Mouse (Mus musculus): Measurements from ENCODE around the gene Olfr1. TPM values are rescaled to one million over a fixed set of nuclear protein-coding genes. Genes with fewer than 3 reads are reported as not detected.

Gene Olfr1
- not detected in 2 replicates for polyA plus RNA-seq (2015; fragmentation: Nextera tagmentation; extraction: Ambion mirVana)

GRCm38 (mm10) chr11:73399514-73399913 lies at the start of gene Olfr1:
Gene Olfr1, minus strand, starts transcription at chr11:73399614.
- H3K27me3 ChIP-seq, result no peaks in the 10 kb centered on the region
- ATAC-seq (ENCODE audit: insufficient read depth), result no peak
- no peaks in the 10 kb centered on the region for H3K36me3 ChIP-seq (replicated peaks)
- H3K9ac ChIP-seq, result no peak within 1 kb of the TSS
- H3K4me1 ChIP-seq (replicated peaks), result no peaks in the 10 kb centered on the region
- no peak within 1 kb of the TSS for H3K27ac ChIP-seq (replicated peaks)
- H3K4me2 ChIP-seq, result no peak within 1 kb of the TSS
- H3K4me3 ChIP-seq (replicated peaks), result no peak within 1 kb of the TSS
- H3K9me3 ChIP-seq (replicated peaks), result no peaks in the 10 kb centered on the region

GRCm38 (mm10) chr11:73428377-73428776 lies 29.0 kb upstream of the Olfr1 start, which contains the start of gene Olfr378:
Gene Olfr378, minus strand, starts transcription at chr11:73428477.
- ATAC-seq (ENCODE audit: insufficient read depth), result no peak
- Histone ChIP-seq H3K36me3 (replicated peaks) (no peaks in the 10 kb centered on the region), H3K4me3 (replicated peaks) (no peak within 1 kb of the TSS), H3K4me1 (replicated peaks) (no peaks in the 10 kb centered on the region), H3K9me3 (replicated peaks) (no peaks in the 10 kb centered on the region), H3K27ac (replicated peaks) (no peak within 1 kb of the TSS), H3K9ac (no peak within 1 kb of the TSS), H3K27me3 (no peaks in the 10 kb centered on the region), H3K4me2 (no peak within 1 kb of the TSS)
- 82% methylated on average over 1 of the region's 1 CpGs for WGBS (ENCODE audit: insufficient replicate concordance)

- Histone ChIP-seq H3K4me3 (replicated peaks) (no peak overlapping the region), H3K27me3 (no peaks in the 10 kb centered on the region), H3K27ac (replicated peaks) (no peak overlapping the region), H3K9ac (no peak overlapping the region), H3K4me1 (replicated peaks) (no peaks in the 10 kb centered on the region), H3K36me3 (replicated peaks) (no peaks in the 10 kb centered on the region), H3K9me3 (replicated peaks) (no peaks in the 10 kb centered on the region), H3K4me2 (no peak overlapping the region)
- WGBS (ENCODE audit: insufficient replicate concordance), result 42% methylated on average over 4 of the region's 4 CpGs
- no peak for ATAC-seq (ENCODE audit: insufficient read depth)
Measured at GRCm38 (mm10) chr11:73395374-73395773, 4.0 kb downstream of the Olfr1 start.

DNA sequence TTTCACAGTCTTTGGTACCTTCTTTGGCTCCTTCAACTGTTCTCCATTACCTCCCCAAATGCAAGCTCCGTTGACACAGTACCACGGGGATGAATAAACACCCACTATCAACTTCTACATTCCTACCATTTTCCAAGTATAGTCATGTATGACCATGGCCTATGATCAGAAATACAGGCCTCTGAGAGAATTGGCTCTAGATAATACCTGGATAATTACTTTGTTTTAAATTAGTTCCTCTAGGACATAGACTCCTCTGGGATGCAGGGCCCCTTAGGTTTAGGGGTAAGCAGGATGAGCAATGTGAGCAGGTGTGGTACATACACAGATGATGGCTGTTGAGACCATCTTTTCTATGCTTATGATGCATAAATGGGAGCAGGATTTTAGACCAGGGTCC lies 28.5 kb downstream of the Olfr1 start, which contains the start of gene Olfr376:
TSS of gene Olfr376 (plus strand) at position 301 of the 400 bp plus-strand sequence.
- H3K4me3 ChIP-seq (replicated peaks), result no peak within 1 kb of the TSS
- no peaks in the 10 kb centered on the region for H3K9me3 ChIP-seq (replicated peaks)
- H3K4me1 ChIP-seq (replicated peaks), result no peaks in the 10 kb centered on the region
- ATAC-seq (ENCODE audit: insufficient read depth), result no peak
- H3K4me2 ChIP-seq, result no peak within 1 kb of the TSS
- 74% methylated on average over 2 of the region's 2 CpGs for WGBS (ENCODE audit: insufficient replicate concordance)
- H3K9ac ChIP-seq, result no peak within 1 kb of the TSS
- no peaks in the 10 kb centered on the region for H3K27me3 ChIP-seq
- H3K36me3 ChIP-seq (replicated peaks), result no peaks in the 10 kb centered on the region
- no peak within 1 kb of the TSS for H3K27ac ChIP-seq (replicated peaks)

- Histone ChIP-seq H3K27ac (replicated peaks) (no peak within 1 kb of the TSS), H3K4me3 (replicated peaks) (no peak within 1 kb of the TSS), H3K36me3 (replicated peaks) (no peaks in the 10 kb centered on the region), H3K4me1 (replicated peaks) (no peaks in the 10 kb centered on the region), H3K4me2 (no peak within 1 kb of the TSS), H3K27me3 (no peaks in the 10 kb centered on the region), H3K9me3 (replicated peaks) (no peaks in the 10 kb centered on the region), H3K9ac (no peak within 1 kb of the TSS)
- no peak for ATAC-seq (ENCODE audit: insufficient read depth)
- WGBS (ENCODE audit: insufficient replicate concordance), result 36% methylated on average over 3 of the region's 3 CpGs
Measured at GRCm38 (mm10) chr11:73350483-73350882, 48.9 kb downstream of the Olfr1 start, which contains the start of gene Olfr20. Gene Olfr20, plus strand, starts transcription at chr11:73350783.

Other genes with a start within 250 kb of the Olfr1 start
- gene P2rx5, start 239.2 kb downstream of the Olfr1 start, polyA plus RNA-seq (2015; fragmentation: Nextera tagmentation; extraction: Ambion mirVana), result 0.15 and 0.20 TPM in 2 replicates
- gene Emc6, start 222.6 kb downstream of the Olfr1 start, polyA plus RNA-seq (2015; fragmentation: Nextera tagmentation; extraction: Ambion mirVana), result 73.0 and 73.6 TPM in 2 replicates
- 29.6 and 32.7 TPM in 2 replicates for gene Tax1bp3, start 222.5 kb downstream of the Olfr1 start, polyA plus RNA-seq (2015; fragmentation: Nextera tagmentation; extraction: Ambion mirVana)
- gene Ctns, start 200.6 kb downstream of the Olfr1 start, polyA plus RNA-seq (2015; fragmentation: Nextera tagmentation; extraction: Ambion mirVana), result 7.1 and 7.8 TPM in 2 replicates
- 2.8 and 3.0 TPM in 2 replicates for gene Shpk, start 200.2 kb downstream of the Olfr1 start, polyA plus RNA-seq (2015; fragmentation: Nextera tagmentation; extraction: Ambion mirVana)
- gene Trpv1, start 165.3 kb downstream of the Olfr1 start, polyA plus RNA-seq (2015; fragmentation: Nextera tagmentation; extraction: Ambion mirVana), result 0.23 and 0.35 TPM in 2 replicates
- gene Trpv3, start 132.2 kb downstream of the Olfr1 start, polyA plus RNA-seq (2015; fragmentation: Nextera tagmentation; extraction: Ambion mirVana), result 0.02 TPM in 2 replicates
- 2.6 and 3.5 TPM in 2 replicates for gene Aspa, start 70.0 kb downstream of the Olfr1 start, polyA plus RNA-seq (2015; fragmentation: Nextera tagmentation; extraction: Ambion mirVana)
- 0.13 TPM in 1 of 2 replicates, not detected in the other for gene Gm49340, start 69.9 kb downstream of the Olfr1 start, polyA plus RNA-seq (2015; fragmentation: Nextera tagmentation; extraction: Ambion mirVana)
- gene Spata22, start 69.9 kb downstream of the Olfr1 start, polyA plus RNA-seq (2015; fragmentation: Nextera tagmentation; extraction: Ambion mirVana), result 2.5 and 2.8 TPM in 2 replicates
- gene Olfr20, start 48.8 kb downstream of the Olfr1 start, polyA plus RNA-seq (2015; fragmentation: Nextera tagmentation; extraction: Ambion mirVana), result 0.25 TPM in 1 of 2 replicates, not detected in the other
- gene Olfr376, start 28.4 kb downstream of the Olfr1 start, polyA plus RNA-seq (2015; fragmentation: Nextera tagmentation; extraction: Ambion mirVana), result not detected in 2 replicates
- not detected in 2 replicates for gene Olfr378, start 28.9 kb upstream of the Olfr1 start, polyA plus RNA-seq (2015; fragmentation: Nextera tagmentation; extraction: Ambion mirVana)
- gene Olfr380, start 57.9 kb upstream of the Olfr1 start, polyA plus RNA-seq (2015; fragmentation: Nextera tagmentation; extraction: Ambion mirVana), result not detected in 2 replicates
- not detected in 2 replicates for gene Olfr381, start 92.0 kb upstream of the Olfr1 start, polyA plus RNA-seq (2015; fragmentation: Nextera tagmentation; extraction: Ambion mirVana)
- not detected in 2 replicates for gene Olfr382, start 117.6 kb upstream of the Olfr1 start, polyA plus RNA-seq (2015; fragmentation: Nextera tagmentation; extraction: Ambion mirVana)
- not detected in 2 replicates for gene Olfr385, start 193.4 kb upstream of the Olfr1 start, polyA plus RNA-seq (2015; fragmentation: Nextera tagmentation; extraction: Ambion mirVana)
- not detected in 2 replicates for gene Olfr384, start 199.0 kb upstream of the Olfr1 start, polyA plus RNA-seq (2015; fragmentation: Nextera tagmentation; extraction: Ambion mirVana)

All from liver, embryonic 15.5 days (tissue).